Mouse (Mus musculus) liver, embryonic 14.5 days (tissue): Measurements from ENCODE around the gene Cyth3. TPM values are rescaled to one million over a fixed set of nuclear protein-coding genes. Genes with fewer than 3 reads are reported as not detected.

Source experiments
- ATAC-seq: fragments of 200-750 bp; cut with Nextera tagmentation; 2 replicates; pipeline ENCODE4 v1.8.0; 2017; ENCODE audit warnings: moderate number of reproducible peaks, mild to moderate bottlenecking, moderate library complexity; ENCODE audit not compliant: insufficient read depth
- DNase-seq, 3 experiments: peaks; one replicate each; pipeline ENCODE4 v3.0.0-alpha.2; 2012 to 2013; ENCODE audit warnings: low read depth in 3 of 3, low spot score in 3 of 3
- H3K27ac ChIP-seq: fragments of 300-500 bp; sonication (generic); 2 replicates; pipeline ENCODE4 v1.5.1; 2014; ENCODE audit warnings: moderate library complexity, mild to moderate bottlenecking, control low read depth, inconsistent platforms
- H3K27me3 ChIP-seq: fragments of 300-500 bp; sonication (generic); 2 replicates; pipeline ENCODE4 v1.6.1; 2014; ENCODE audit warnings: mild to moderate bottlenecking, low read length, moderate library complexity; ENCODE audit not compliant: control insufficient read depth, insufficient read depth
- H3K36me3 ChIP-seq: fragments of 300-500 bp; sonication (generic); replicated peaks from 2 replicates; pipeline ENCODE4 v1.6.1; 2014; ENCODE audit warnings: low read depth; ENCODE audit not compliant: control insufficient read depth, insufficient read depth
- H3K4me1 ChIP-seq, 2 experiments: fragments of 200-500 bp in 1 of 2; fragments of 300-500 bp in 1 of 2; sonication (generic) in 1 of 2; replicated peaks; 2 replicates each; pipeline ENCODE4 v1.6.1; 2012 to 2014; ENCODE audit warnings: antibody characterized with exemption in 1 of 2, inconsistent platforms in 1 of 2, low read length in 1 of 2; ENCODE audit not compliant: control insufficient read depth in 2 of 2, insufficient read depth in 2 of 2
- H3K4me2 ChIP-seq: fragments of 300-500 bp; sonication (generic); 2 replicates; pipeline ENCODE4 v1.6.1; 2014; ENCODE audit warnings: low read depth, mild to moderate bottlenecking, control low read depth, moderate library complexity
- H3K4me3 ChIP-seq, 2 experiments: fragments of 200-500 bp in 1 of 2; fragments of 300-500 bp in 1 of 2; sonication (generic) in 1 of 2; 2 replicates each; pipeline ENCODE4 v1.5.1; 2012 to 2014; ENCODE audit warnings: low read depth in 2 of 2, low read length in 2 of 2, mild to moderate bottlenecking in 2 of 2, control low read depth in 1 of 2, inconsistent platforms in 1 of 2, moderate library complexity in 1 of 2; ENCODE audit not compliant: insufficient read depth in 1 of 2
- H3K9ac ChIP-seq: fragments of 300-500 bp; sonication (generic); replicated peaks from 2 replicates; pipeline ENCODE4 v1.6.1; 2014; ENCODE audit warnings: mild to moderate bottlenecking, control low read depth, moderate library complexity
- H3K9me3 ChIP-seq: fragments of 300-500 bp; sonication (generic); 2 replicates; pipeline ENCODE4 v1.6.1; 2016; ENCODE audit warnings: low read length, mixed read lengths; ENCODE audit not compliant: control insufficient read depth
- CTCF ChIP-seq: IDR thresholded peaks from 2 replicates; pipeline ENCODE4 v1.5.1; 2016; ENCODE audit warnings: antibody characterized with exemption, low read depth, control low read depth
- EP300 ChIP-seq: IDR thresholded peaks from 2 replicates; pipeline ENCODE4 v1.6.1; 2016; ENCODE audit warnings: antibody characterized with exemption, low read depth
- WGBS: fragments of 180-500 bp; shearing (Covaris S2); extraction: QIAGEN DNeasy Blood & Tissue Kit; methylation state at CpG from one replicate; pipeline ENCODE4 v1.1.7; 2014; ENCODE audit not compliant: insufficient replicate concordance; 5-methylcytosine and 5-hydroxymethylcytosine counted together
- polyA plus RNA-seq, 2 experiments: library from polyadenylated mRNA; depleted of rRNA in 1 of 2; stranded (reverse) in 1 of 2; unstranded in 1 of 2; fragments of >200 nt; fragmentation: Nextera tagmentation in 1 of 2; extraction: Ambion mirVana in 1 of 2; gene quantifications; 2 replicates each; pipeline versions ENCODE4 v1.2.1 to v1.2.3; 2012 to 2014

Cyth3 gene
- polyA plus RNA-seq, 2 experiments = 24.1 to 28.1 TPM

GRCm38 (mm10) chr5:143706822-143707200 is 84.6 kb downstream of the Cyth3 start:
- no peaks in the 10 kb centered on the region for H3K27me3 ChIP-seq
- DNase-seq (no peak), ATAC-seq (no peak)
- TF ChIP-seq EP300 = no peak
- TF ChIP-seq CTCF = no peak
- H3K36me3 ChIP-seq = peaks cover 68% of the 10 kb centered on the region
- H3K4me3 ChIP-seq = no peak overlapping the region
- no peak overlapping the region for H3K9ac ChIP-seq
- H3K27ac ChIP-seq = no peak overlapping the region
- 75% methylated on average over 7 of the region's 7 CpGs for WGBS
- H3K4me2 ChIP-seq = no peak overlapping the region
- no peaks in the 10 kb centered on the region for H3K9me3 ChIP-seq
- peaks cover 6 to 11% of the 10 kb centered on the region in 2 experiments for H3K4me1 ChIP-seq

- DNase-seq (peak; percentile 46 to 55 (median 48)), ATAC-seq (peak; percentile 62; the same call in 1 of the 2 replicates)
- H3K27ac ChIP-seq = no peak overlapping the region
Observed at GRCm38 (mm10) chr5:143711326-143711725, 89.1 kb downstream of the Cyth3 start.

DNA sequence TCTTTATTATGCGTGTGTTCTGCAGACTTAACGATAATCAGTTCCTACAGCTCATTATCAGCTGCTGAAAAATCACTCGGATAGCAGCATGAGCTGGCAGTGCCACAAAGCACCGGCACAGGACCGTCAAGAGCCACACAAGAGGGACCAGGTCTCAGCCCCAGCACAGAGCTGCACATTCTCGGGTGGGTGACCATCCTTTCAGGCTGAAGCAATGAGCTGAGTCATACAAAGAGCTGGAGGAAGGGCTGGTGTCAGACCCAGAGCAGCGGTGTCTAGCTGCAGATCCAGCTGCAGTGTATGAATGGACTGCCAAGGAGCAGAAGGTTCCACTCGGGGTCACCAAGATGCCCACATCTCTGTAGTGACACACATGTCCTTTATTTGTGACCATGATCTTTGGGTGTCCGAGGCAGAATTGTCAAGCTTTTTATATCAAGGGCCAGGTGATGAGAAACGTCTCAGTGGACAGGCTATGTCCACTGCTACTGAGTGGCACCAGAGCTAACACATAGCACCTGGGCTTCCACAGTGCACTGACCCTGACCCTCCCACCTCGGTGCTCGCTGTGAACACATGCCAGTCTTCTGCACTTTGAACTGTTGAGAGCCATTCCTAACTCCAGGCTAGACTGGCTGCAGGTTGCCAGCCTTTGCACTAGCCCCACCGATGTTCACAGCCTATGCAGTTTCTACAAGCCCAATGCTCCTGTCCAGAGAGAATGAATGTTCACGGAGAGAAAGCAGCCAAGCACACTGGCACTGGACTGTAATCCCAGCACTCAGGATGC is 90.0 kb downstream of the Cyth3 start:
- H3K36me3 ChIP-seq = peaks cover 59% of the 10 kb centered on the region
- ATAC-seq (no peak), DNase-seq (no peak)

More at GRCm38 (mm10) chr5:143711326-143711725, 89.1 kb downstream of the Cyth3 start:
- TF ChIP-seq CTCF = peak; percentile 98
- TF ChIP-seq EP300 = no peak
- WGBS = 16% methylated on average over 7 of the region's 7 CpGs
- Histone ChIP-seq H3K4me3 (no peak overlapping the region), H3K36me3 (peaks cover 58% of the 10 kb centered on the region), H3K4me1 (peaks cover 0 to 2% of the 10 kb centered on the region in 2 experiments; a peak in 1 of 4 replicates), H3K9ac (no peak overlapping the region), H3K27me3 (no peaks in the 10 kb centered on the region), H3K9me3 (no peaks in the 10 kb centered on the region), H3K4me2 (no peak overlapping the region)

GRCm38 (mm10) chr5:143721962-143722361 is 99.7 kb downstream of the Cyth3 start:
- peaks cover 10% of the 10 kb centered on the region for H3K36me3 ChIP-seq
- no peaks in the 10 kb centered on the region for H3K9me3 ChIP-seq
- H3K27ac ChIP-seq = no peak overlapping the region
- no peak overlapping the region for H3K4me2 ChIP-seq
- H3K9ac ChIP-seq = no peak overlapping the region
- TF ChIP-seq CTCF (no peak), EP300 (no peak)
- H3K4me3 ChIP-seq = no peak overlapping the region
- ATAC-seq = no peak
- no peaks in the 10 kb centered on the region for H3K27me3 ChIP-seq
- peaks cover 0 to 7% of the 10 kb centered on the region in 2 experiments; a peak in 3 of 4 replicates for H3K4me1 ChIP-seq
- no peak for DNase-seq
- WGBS = 83% methylated on average over 7 of the region's 7 CpGs

More for the DNA sequence above, 90.0 kb downstream of the Cyth3 start:
- no peak overlapping the region for H3K9ac ChIP-seq
- no peak for TF ChIP-seq CTCF
- no peaks in the 10 kb centered on the region for H3K9me3 ChIP-seq
- H3K4me1 ChIP-seq = no peaks in the 10 kb centered on the region
- H3K4me3 ChIP-seq = no peak overlapping the region
- no peak overlapping the region for H3K27ac ChIP-seq
- no peak overlapping the region for H3K4me2 ChIP-seq
- WGBS = 75% methylated on average over 14 of the region's 14 CpGs
- H3K27me3 ChIP-seq = no peaks in the 10 kb centered on the region

DNA sequence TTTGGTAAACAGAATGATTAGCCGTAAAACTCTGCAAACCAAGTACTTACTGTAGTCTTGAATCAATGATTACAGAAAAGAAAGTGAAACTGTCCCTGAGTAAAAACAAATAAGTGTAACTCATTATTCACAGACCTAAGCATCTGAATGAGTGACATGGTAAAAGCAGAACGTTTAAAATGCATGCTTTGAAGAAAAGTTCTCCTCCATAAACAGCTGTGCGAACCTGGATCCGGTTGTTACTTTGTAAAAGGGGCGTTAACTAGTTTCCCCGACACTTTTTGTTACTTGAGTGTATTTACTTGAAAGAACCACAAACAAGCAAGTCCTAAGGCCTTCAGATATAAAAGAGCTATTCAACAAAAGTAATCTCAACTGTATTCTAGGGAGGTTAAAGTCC is 108.7 kb downstream of the Cyth3 start:
- DNase-seq = no peak
- no peak for ATAC-seq
- no peak overlapping the region for H3K27ac ChIP-seq

More for the DNA sequence above, 108.7 kb downstream of the Cyth3 start:
- Histone ChIP-seq H3K27me3 (no peaks in the 10 kb centered on the region; the same call in 1 of the 2 replicates), H3K9ac (peak overlapping the region; percentile 96), H3K4me2 (peak overlapping the region; percentile 92), H3K9me3 (no peaks in the 10 kb centered on the region), H3K4me3 (peak overlapping the region; percentile 74 to 98), H3K36me3 (no peaks in the 10 kb centered on the region; the same call in 1 of the 2 replicates), H3K4me1 (peaks cover 7 to 11% of the 10 kb centered on the region in 2 experiments)
- WGBS = 10% methylated on average over 6 of the region's 6 CpGs
- no peak for TF ChIP-seq EP300
- TF ChIP-seq CTCF = no peak
